Mouse (Mus musculus) CH12.LX (cell line): ENCODE measurements around the gene Zfp324.

ENCODE experiments used
- CHD1 ChIP-seq: IDR thresholded peaks from 2 replicates; pipeline ENCODE4 v1.6.1; 2012; ENCODE audit warnings: low read depth, low read length, improper control_type of control experiment, inconsistent platforms
- CTCF ChIP-seq, 2 experiments: IDR thresholded peaks in 1 of 2; conservative IDR thresholded peaks in 1 of 2; 2 replicates each; pipeline ENCODE4 v1.5.1; 2011 to 2012; ENCODE audit warnings: low read depth in 2 of 2, low read length in 2 of 2, improper control_type of control experiment in 1 of 2, inconsistent platforms in 1 of 2, mild to moderate bottlenecking in 1 of 2, moderate library complexity in 1 of 2

GRCm38 (mm10) chr7:13013671-13014070 lies 48.0 kb downstream of the Zfp324 start:
- TF ChIP-seq CHD1 (no peak), CTCF (conservative IDR thresholded peaks at IDR 0.05 in 1 of 2, IDR thresholded peaks at IDR 0.05 in 1 of 2; ENCODE audit: low read depth in 2 of 2, low read length in 2 of 2) (no peak)
